Mouse (Mus musculus): Measurements from ENCODE around the gene Cap1. TPM values are rescaled to one million over a fixed set of nuclear protein-coding genes. Genes with fewer than 3 reads are reported as not detected.
"Not testable (repeated sequence)": the region's sequence is repeated elsewhere in the genome, so short reads cannot be mapped to it uniquely, and the experiment has no call there.

Gene Cap1
- total RNA-seq, 1 experiment from 2014 or later, result 623 TPM

GRCm38 (mm10) chr4:122854770-122855169 is 31.1 kb downstream of the Cap1 start:
- ATAC-seq (replicated peaks; ENCODE audit: insufficient number of reproducible peaks, low FRiP score, low TSS enrichment, poor library complexity, severe bottlenecking), result no peak

- peak; percentile 83 for ATAC-seq (replicated peaks; ENCODE audit: insufficient number of reproducible peaks, low FRiP score, low TSS enrichment, poor library complexity, severe bottlenecking)
Observed at GRCm38 (mm10) chr4:122853691-122854090, 32.2 kb downstream of the Cap1 start.

GRCm38 (mm10) chr4:122851535-122851934 is 34.3 kb downstream of the Cap1 start:
- no peak for ATAC-seq (replicated peaks; ENCODE audit: insufficient number of reproducible peaks, low FRiP score, low TSS enrichment, poor library complexity, severe bottlenecking)

- ATAC-seq (replicated peaks; ENCODE audit: insufficient number of reproducible peaks, low FRiP score, low TSS enrichment, poor library complexity, severe bottlenecking), result peak; percentile 94
Observed at GRCm38 (mm10) chr4:122848150-122848621, 37.7 kb downstream of the Cap1 start.

GRCm38 (mm10) chr4:122838416-122838815 is 47.4 kb downstream of the Cap1 start:
- peak; percentile 42; the same call in 1 of the 2 replicates for ATAC-seq (replicated peaks; ENCODE audit: insufficient number of reproducible peaks, low FRiP score, low TSS enrichment, poor library complexity, severe bottlenecking)

GRCm38 (mm10) chr4:122837994-122838393 is 47.9 kb downstream of the Cap1 start:
- ATAC-seq (replicated peaks; ENCODE audit: insufficient number of reproducible peaks, low FRiP score, low TSS enrichment, poor library complexity, severe bottlenecking), result no peak

GRCm38 (mm10) chr4:122837180-122837730 is 48.6 kb downstream of the Cap1 start:
- ATAC-seq (replicated peaks; ENCODE audit: insufficient number of reproducible peaks, low FRiP score, low TSS enrichment, poor library complexity, severe bottlenecking), result no peak

GRCm38 (mm10) chr4:122836403-122836775 is 49.5 kb downstream of the Cap1 start:
- ATAC-seq (replicated peaks; ENCODE audit: insufficient number of reproducible peaks, low FRiP score, low TSS enrichment, poor library complexity, severe bottlenecking), result no peak

- ATAC-seq (replicated peaks; ENCODE audit: insufficient number of reproducible peaks, low FRiP score, low TSS enrichment, poor library complexity, severe bottlenecking), result peak; percentile 93
Observed at GRCm38 (mm10) chr4:122835530-122836402, 50.1 kb downstream of the Cap1 start, which contains the start of gene Ppt1. TSS of gene Ppt1 (plus strand) at chr4:122836242.

- ATAC-seq (replicated peaks; ENCODE audit: insufficient number of reproducible peaks, low FRiP score, low TSS enrichment, poor library complexity, severe bottlenecking), result no peak
Observed at GRCm38 (mm10) chr4:122831888-122832287, 54.0 kb downstream of the Cap1 start.

- ATAC-seq (replicated peaks; ENCODE audit: insufficient number of reproducible peaks, low FRiP score, low TSS enrichment, poor library complexity, severe bottlenecking), result no peak
Observed at GRCm38 (mm10) chr4:122829339-122829738, 56.5 kb downstream of the Cap1 start.

- no peak for ATAC-seq (replicated peaks; ENCODE audit: insufficient number of reproducible peaks, low FRiP score, low TSS enrichment, poor library complexity, severe bottlenecking)
Observed at GRCm38 (mm10) chr4:122827651-122828050, 58.2 kb downstream of the Cap1 start.

- not testable (repeated sequence) for ATAC-seq (replicated peaks; ENCODE audit: insufficient number of reproducible peaks, low FRiP score, low TSS enrichment, poor library complexity, severe bottlenecking)
Observed at GRCm38 (mm10) chr4:122820941-122821340, 64.9 kb downstream of the Cap1 start.

- ATAC-seq (replicated peaks; ENCODE audit: insufficient number of reproducible peaks, low FRiP score, low TSS enrichment, poor library complexity, severe bottlenecking), result no peak
Observed at GRCm38 (mm10) chr4:122816202-122816601, 69.7 kb downstream of the Cap1 start.

GRCm38 (mm10) chr4:122811824-122812223 is 74.0 kb downstream of the Cap1 start:
- ATAC-seq (replicated peaks; ENCODE audit: insufficient number of reproducible peaks, low FRiP score, low TSS enrichment, poor library complexity, severe bottlenecking), result no peak

- ATAC-seq (replicated peaks; ENCODE audit: insufficient number of reproducible peaks, low FRiP score, low TSS enrichment, poor library complexity, severe bottlenecking), result no peak
Observed at GRCm38 (mm10) chr4:122811180-122811579, 74.7 kb downstream of the Cap1 start.

Data from monocyte, adult 5-6 weeks (primary cell).